Mouse (Mus musculus) thymus, adult 2 months (tissue): Measurements from ENCODE around the gene Dguok. TPM values are rescaled to one million over a fixed set of nuclear protein-coding genes. Genes with fewer than 3 reads are reported as not detected.
A peak's percentile ranks its signal among the peaks of the same experiment; 100 is the strongest.

Experiments
- DNase-seq: peaks from one replicate; pipeline ENCODE4 v3.0.0; 2021
- H3K27ac ChIP-seq: fragments of 200-500 bp; 2 replicates; pipeline ENCODE4 v1.5.1; 2012; ENCODE audit warnings: low read length, control low read depth; ENCODE audit not compliant: control insufficient read depth, insufficient read depth
- H3K27me3 ChIP-seq: fragments of 200-500 bp; 2 replicates; pipeline ENCODE4 v1.6.1; 2012; ENCODE audit warnings: mild to moderate bottlenecking, low read length, moderate library complexity, mixed read lengths; ENCODE audit not compliant: control insufficient read depth, insufficient read depth
- H3K36me3 ChIP-seq: fragments of 200-500 bp; 2 replicates; pipeline ENCODE4 v1.6.1; 2012; ENCODE audit warnings: mild to moderate bottlenecking, low read length, moderate library complexity; ENCODE audit not compliant: control insufficient read depth, insufficient read depth
- H3K4me1 ChIP-seq: fragments of 200-500 bp; replicated peaks from 2 replicates; pipeline ENCODE4 v1.6.1; 2012; ENCODE audit warnings: low read length; ENCODE audit not compliant: control insufficient read depth, insufficient read depth
- H3K4me3 ChIP-seq: fragments of 200-500 bp; 2 replicates; pipeline ENCODE4 v1.5.1; 2012; ENCODE audit warnings: mild to moderate bottlenecking, low read length, control low read depth, moderate library complexity; ENCODE audit not compliant: control insufficient read depth, insufficient read depth
- CTCF ChIP-seq: fragments of 200-500 bp; IDR thresholded peaks from 2 replicates; pipeline ENCODE4 v1.5.1; 2012; ENCODE audit warnings: mild to moderate bottlenecking, control low read depth, low read length, moderate library complexity, borderline replicate concordance; ENCODE audit not compliant: control insufficient read depth, poor library complexity, insufficient read depth; ENCODE audit errors: extremely low read depth
- POLR2A ChIP-seq: fragments of 200-500 bp; IDR thresholded peaks from 2 replicates; pipeline ENCODE4 v1.6.1; 2012; ENCODE audit warnings: mild to moderate bottlenecking, low read length, control low read depth, moderate library complexity; ENCODE audit not compliant: control insufficient read depth, poor library complexity, insufficient read depth; ENCODE audit errors: extremely low read depth
- WGBS: fragments of 180-500 bp; shearing (Covaris S2); methylation state at CpG from one replicate; pipeline ENCODE4 v1.1.7; 2018; 5-methylcytosine and 5-hydroxymethylcytosine counted together
- polyA plus RNA-seq: library from polyadenylated mRNA; depleted of rRNA; stranded (reverse); fragments of >200 nt; gene quantifications from 2 replicates; pipeline ENCODE4 v1.2.3, GENCODE M21; 2012; rRNA removed

Gene Dguok
- 52.1 and 65.4 TPM in 2 replicates for polyA plus RNA-seq

DNA sequence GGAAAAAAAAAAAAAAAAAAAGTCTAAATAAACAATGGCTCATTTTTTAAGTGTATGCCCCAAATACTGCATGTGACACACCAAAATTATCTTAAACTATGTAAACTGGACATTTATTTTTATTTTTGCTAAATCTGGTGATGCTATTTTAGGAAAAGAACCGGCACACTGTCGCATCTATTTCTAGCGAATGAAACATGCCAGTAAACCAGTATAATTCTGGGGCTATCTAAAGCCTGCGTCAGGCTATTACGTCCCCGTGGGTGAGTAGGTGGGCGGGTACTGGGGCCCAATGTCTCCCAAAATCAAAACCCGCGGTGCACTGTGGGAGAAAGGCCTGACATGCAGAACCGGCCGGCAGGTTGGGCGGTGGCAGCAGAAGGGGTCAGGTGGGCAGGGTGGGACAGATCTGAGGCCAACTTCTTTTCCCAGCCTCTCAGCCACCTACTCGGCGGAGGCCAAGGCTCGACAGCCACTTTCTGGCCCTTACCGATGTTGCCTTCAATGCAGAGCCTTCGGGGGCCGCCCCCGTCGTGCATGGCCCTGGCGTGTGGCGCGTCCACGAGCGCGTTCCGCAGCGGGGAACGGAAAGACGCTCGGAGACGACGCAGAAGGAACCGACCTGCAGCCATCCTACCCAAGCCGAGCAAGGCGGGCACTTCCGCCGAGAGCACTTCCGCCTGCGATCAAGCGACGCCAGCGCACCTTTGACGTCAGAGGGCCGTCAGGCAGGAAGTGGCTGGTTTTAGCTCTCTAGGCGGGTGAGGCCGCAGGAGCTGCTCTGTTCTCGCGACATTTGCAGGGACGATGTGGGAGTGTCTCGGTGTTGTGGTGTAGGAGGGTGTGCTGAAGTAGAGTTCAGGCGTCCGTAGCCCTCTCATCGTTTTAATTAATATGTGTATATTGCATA lies at the start of gene Dguok:
Dguok (minus strand) TSS at position 712 of the 910 bp plus-strand sequence.
- Histone ChIP-seq H3K4me3 (peak within 1 kb of the TSS; percentile 70), H3K27me3 (no peaks in the 10 kb centered on the region), H3K27ac (peak within 1 kb of the TSS; percentile 86), H3K4me1 (peaks cover 15% of the 10 kb centered on the region), H3K36me3 (no peaks in the 10 kb centered on the region)
- TF ChIP-seq CTCF: peak; percentile 54; the same call in 1 of the 2 replicates
- peak; percentile 95 for TF ChIP-seq POLR2A
- peak; percentile 98 for DNase-seq
- under 1% methylated on average over 54 of the region's 54 CpGs for WGBS

DNA sequence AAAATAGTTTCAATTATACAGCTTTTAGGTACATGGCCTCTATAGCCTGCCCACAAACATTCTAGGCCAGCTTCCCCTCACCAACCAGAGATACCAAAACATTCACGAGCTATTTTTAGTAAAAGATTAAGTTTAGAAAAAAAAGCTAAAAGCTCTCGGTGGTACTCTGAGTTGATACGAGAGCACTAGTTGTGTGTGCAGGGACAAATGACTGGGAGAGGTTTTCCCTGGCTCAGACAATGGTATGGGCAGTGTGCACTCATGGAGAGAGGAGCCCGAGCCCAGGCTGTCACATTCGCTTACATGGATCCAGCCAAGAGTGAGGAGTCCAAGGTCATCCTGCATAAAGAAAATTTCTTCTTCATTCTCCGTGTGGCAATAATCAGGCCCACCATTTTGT lies 49.2 kb upstream of the Dguok start:
- Histone ChIP-seq H3K4me3 (no peak overlapping the region), H3K36me3 (peaks cover 17% of the 10 kb centered on the region; the same call in 1 of the 2 replicates), H3K27ac (no peak overlapping the region), H3K27me3 (no peaks in the 10 kb centered on the region), H3K4me1 (no peaks in the 10 kb centered on the region)
- TF ChIP-seq POLR2A (no peak), CTCF (no peak)
- WGBS: 86% methylated on average over 6 of the region's 6 CpGs
- DNase-seq: no peak

DNA sequence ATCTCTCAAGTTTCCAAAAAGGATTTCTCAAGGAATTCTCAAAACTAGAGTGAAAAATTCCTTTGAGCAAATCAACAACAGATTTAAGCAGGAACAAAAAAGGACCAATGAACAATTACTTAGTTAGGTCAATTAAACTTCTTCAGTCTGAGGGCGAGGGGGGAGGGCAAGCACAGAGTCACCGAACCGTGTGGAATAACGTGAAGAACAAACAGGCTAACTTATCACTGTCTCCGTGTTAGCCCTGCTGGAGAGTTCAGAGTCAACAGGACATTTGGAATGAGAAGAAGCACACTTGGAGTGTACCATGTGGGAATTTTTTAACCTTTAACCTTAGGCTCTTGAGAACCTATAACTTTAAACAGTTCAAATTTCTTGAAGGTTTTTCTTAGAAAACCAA lies 41.6 kb upstream of the Dguok start:
- DNase-seq: no peak
- no peak overlapping the region for H3K4me3 ChIP-seq
- WGBS: 96% methylated on average over 5 of the region's 5 CpGs
- no peak overlapping the region for H3K27ac ChIP-seq
- H3K4me1 ChIP-seq: no peaks in the 10 kb centered on the region
- H3K27me3 ChIP-seq: no peaks in the 10 kb centered on the region
- peaks cover 22% of the 10 kb centered on the region for H3K36me3 ChIP-seq
- TF ChIP-seq CTCF (no peak), POLR2A (no peak)

DNA sequence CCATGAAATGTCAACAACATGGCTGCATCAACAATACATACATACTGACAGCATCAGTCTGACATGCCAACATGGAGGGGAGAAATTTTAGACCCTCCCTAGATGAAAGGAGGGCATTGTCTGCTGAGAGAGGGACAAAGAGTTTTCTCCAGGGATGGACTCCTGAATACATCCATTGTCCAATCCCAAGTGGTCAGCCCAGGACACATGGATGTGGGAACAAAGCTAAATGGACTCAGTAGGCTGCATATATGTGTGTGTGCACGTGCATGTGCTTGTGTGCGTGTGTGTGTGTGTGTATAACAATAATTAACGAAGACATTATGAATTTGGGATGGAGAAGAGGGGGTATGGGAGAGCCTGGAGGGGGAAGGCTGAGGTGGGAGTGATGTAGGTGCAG lies 39.0 kb upstream of the Dguok start:
- TF ChIP-seq CTCF (no peak), POLR2A (no peak)
- no peak overlapping the region for H3K27ac ChIP-seq
- H3K4me3 ChIP-seq: no peak overlapping the region
- H3K36me3 ChIP-seq: peaks cover 19% of the 10 kb centered on the region
- WGBS: 98% methylated on average over 3 of the region's 3 CpGs
- no peaks in the 10 kb centered on the region for H3K27me3 ChIP-seq
- no peaks in the 10 kb centered on the region for H3K4me1 ChIP-seq
- no peak for DNase-seq

DNA sequence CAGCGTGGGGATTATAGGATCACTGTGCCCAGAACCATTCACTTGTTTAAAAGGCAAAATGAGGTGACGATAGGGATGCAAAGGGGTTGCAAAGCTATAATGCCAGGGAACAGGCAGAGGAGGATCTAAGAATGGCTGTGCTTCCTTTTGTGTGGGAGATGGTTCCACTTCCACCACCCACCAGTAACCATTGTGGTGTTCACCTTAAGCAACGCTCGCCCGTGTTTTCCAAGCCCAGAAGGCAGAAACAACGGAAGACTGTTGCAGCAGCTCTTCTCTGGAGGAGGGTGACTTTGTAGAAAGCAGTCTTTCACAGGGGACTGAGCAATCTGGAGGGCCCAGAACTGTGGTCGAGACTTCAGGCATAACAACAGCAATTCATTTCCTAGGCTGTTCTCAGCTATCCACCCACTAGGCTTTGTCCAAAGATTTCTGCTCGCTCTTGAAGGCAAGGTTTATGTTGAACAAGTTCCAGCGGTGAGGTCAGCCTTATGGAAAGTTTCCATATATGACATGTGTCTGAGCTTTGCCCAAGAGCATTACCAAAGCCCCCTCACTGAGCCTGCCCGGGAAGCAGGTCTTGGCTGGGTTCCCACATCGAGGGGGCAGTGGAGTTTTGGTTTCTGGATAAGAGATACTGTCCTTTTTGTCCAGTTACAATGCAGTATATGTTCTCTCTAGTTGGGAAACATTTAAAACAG lies 35.1 kb upstream of the Dguok start:
- 90% methylated on average over 11 of the region's 11 CpGs for WGBS
- Histone ChIP-seq H3K36me3 (peaks cover 12% of the 10 kb centered on the region), H3K27ac (no peak overlapping the region), H3K27me3 (no peaks in the 10 kb centered on the region), H3K4me3 (no peak overlapping the region), H3K4me1 (no peaks in the 10 kb centered on the region)
- no peak for TF ChIP-seq POLR2A
- TF ChIP-seq CTCF: no peak
- no peak for DNase-seq

DNA sequence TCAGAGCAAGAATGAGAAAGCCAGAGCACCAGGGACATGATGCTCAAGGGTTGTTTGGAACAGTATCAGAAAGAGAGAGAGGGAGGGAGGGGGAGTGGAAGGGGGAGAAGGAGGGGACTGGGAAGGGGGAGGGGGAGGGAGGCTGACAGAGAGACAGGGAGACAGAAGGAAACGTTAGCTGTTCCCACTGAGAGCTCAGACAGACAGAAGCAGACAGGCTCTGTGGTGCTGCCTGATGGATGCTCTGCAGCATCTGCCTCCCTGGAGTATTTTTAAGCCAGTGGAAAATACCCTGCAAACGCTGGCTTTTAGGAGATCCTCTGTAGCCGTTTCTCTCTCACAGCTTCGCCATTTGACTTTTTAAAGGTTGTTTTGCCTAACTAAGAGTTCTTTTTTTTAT lies 33.2 kb upstream of the Dguok start:
- 67% methylated on average over 4 of the region's 4 CpGs for WGBS
- Histone ChIP-seq H3K27me3 (no peaks in the 10 kb centered on the region), H3K4me3 (no peak overlapping the region), H3K36me3 (peaks cover 7% of the 10 kb centered on the region; the same call in 1 of the 2 replicates), H3K27ac (no peak overlapping the region), H3K4me1 (no peaks in the 10 kb centered on the region)
- no peak for DNase-seq
- TF ChIP-seq POLR2A (no peak), CTCF (no peak)

DNA sequence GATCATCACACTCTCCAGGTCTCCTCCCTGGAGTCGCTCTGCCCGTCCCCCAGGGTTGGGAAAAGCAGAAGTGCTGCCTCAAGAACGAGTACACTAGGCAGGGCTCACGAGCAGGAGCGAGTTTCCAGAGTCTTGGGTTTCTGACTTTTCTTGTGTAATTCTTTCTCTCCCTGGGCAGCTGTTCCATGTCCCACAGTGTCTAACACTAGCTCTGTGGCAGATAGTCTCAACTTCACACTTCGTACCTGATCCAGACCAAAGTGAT lies 30.0 kb upstream of the Dguok start:
- 44% methylated on average over 6 of the region's 6 CpGs for whole genome bisulfite sequencing

More for the DNA sequence above, 30.0 kb upstream of the Dguok start:
- H3K4me3 ChIP-seq: no peak overlapping the region
- H3K4me1 ChIP-seq: no peaks in the 10 kb centered on the region
- DNase-seq: no peak
- no peaks in the 10 kb centered on the region for H3K27me3 ChIP-seq
- TF ChIP-seq POLR2A (no peak), CTCF (no peak)
- no peak overlapping the region for H3K27ac ChIP-seq
- no peaks in the 10 kb centered on the region for H3K36me3 ChIP-seq
